Mouse (Mus musculus): ENCODE measurements at regions not wholly inside any gene's neighbourhood (a gene's known extent, or its start where the extent isn't known, plus 50 kb on each side); places are given as distances from the start of the nearest gene placed in this dataset.
A peak's percentile ranks its signal among the peaks of the same experiment; 100 is the strongest.

DNA sequence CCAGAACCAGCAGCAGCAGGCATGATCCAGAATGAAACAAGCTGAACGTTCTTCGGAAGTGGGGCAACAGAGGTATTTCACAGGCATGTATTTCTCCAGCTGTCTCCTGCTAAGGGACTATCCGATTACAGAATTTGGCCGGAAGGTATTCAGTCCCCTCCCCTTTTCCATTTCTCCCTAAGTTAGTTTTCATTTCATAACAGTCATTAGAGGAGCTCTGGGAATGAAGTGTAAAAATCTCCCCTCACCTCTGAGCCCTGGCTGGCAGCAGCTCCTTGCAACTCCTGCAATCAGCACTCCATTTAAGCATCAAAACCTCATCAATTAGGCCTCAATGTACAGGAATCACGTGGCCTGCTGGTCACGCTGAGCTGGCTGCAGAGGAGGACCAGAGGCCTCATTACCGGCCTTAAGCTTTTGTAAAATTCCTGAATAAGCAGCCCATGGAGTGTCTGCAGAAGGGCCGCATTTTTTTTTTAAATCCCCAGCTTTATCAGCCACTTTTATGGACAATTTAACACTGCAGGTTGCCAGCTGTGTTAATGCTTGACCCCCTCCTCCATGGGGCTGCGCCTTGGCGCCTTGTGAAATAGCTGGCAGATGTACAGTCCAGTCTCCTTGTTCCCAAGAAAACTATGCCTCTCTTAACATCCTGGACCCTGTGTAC lies 456.1 kb upstream of the Kirrel3 start:
- Histone ChIP-seq H3K36me3 (ENCODE audit: control insufficient read depth, insufficient read depth, low read length) (no peaks in the 10 kb centered on the region), H3K4me1 (ENCODE audit: control insufficient read depth, insufficient read depth, low read length) (no peaks in the 10 kb centered on the region), H3K4me3 (ENCODE audit: insufficient read depth, low read depth, low read length) (no peak overlapping the region), H3K27ac (ENCODE audit: insufficient read depth, low read depth, low read length) (no peak overlapping the region), H3K27me3 (replicated peaks; ENCODE audit: control insufficient read depth, insufficient read depth, low read length) (no peaks in the 10 kb centered on the region)
- TF ChIP-seq CTCF (conservative IDR thresholded peaks at IDR 0.05; ENCODE audit: insufficient read depth, insufficient read length, low read depth, low read length) = no peak
- TF ChIP-seq POLR2A (IDR thresholded peaks at IDR 0.05; ENCODE audit: low read depth, low read length) = no peak
- 31% methylated on average over 10 of the region's 10 CpGs for WGBS
- peak; percentile 16 for DNase-seq

GRCm38 (mm10) chr9:34054435-34054834 lies 431.3 kb upstream of the Kirrel3 start:
- peak; percentile 7 for DNase-seq
- Histone ChIP-seq H3K36me3 (ENCODE audit: control insufficient read depth, insufficient read depth, low read length) (no peaks in the 10 kb centered on the region), H3K4me3 (ENCODE audit: insufficient read depth, low read depth, low read length) (no peak overlapping the region), H3K27me3 (replicated peaks; ENCODE audit: control insufficient read depth, insufficient read depth, low read length) (no peaks in the 10 kb centered on the region), H3K27ac (ENCODE audit: insufficient read depth, low read depth, low read length) (no peak overlapping the region), H3K4me1 (ENCODE audit: control insufficient read depth, insufficient read depth, low read length) (no peaks in the 10 kb centered on the region)
- TF ChIP-seq POLR2A (IDR thresholded peaks at IDR 0.05; ENCODE audit: low read depth, low read length) = no peak
- no peak; the same call in 1 of the 2 replicates for TF ChIP-seq CTCF (conservative IDR thresholded peaks at IDR 0.05; ENCODE audit: insufficient read depth, insufficient read length, low read depth, low read length)
- WGBS = 52% methylated on average over 2 of the region's 2 CpGs
